Mouse (Mus musculus) lung, postnatal 0 days (tissue): ENCODE measurements around the gene Pde4d. TPM values are rescaled to one million over a fixed set of nuclear protein-coding genes. Genes with fewer than 3 reads are reported as not detected.
A peak's percentile ranks its signal among the peaks of the same experiment; 100 is the strongest.

Experiments used
- ATAC-seq: fragments of 200-750 bp; cut with Nextera tagmentation; 2 replicates; pipeline ENCODE4 v1.8.0; 2017; ENCODE audit warnings: moderate library complexity
- DNase-seq: peaks from one replicate; pipeline ENCODE4 v3.0.0-alpha.2; 2016; ENCODE audit warnings: low spot score
- H3K27ac ChIP-seq: fragments of 300-500 bp; sonication (generic); 2 replicates; pipeline ENCODE4 v1.5.1; 2014; ENCODE audit warnings: antibody characterized with exemption, mild to moderate bottlenecking, low read length, mixed read lengths
- H3K27me3 ChIP-seq: fragments of 300-500 bp; sonication (generic); replicated peaks from 2 replicates; pipeline ENCODE4 v1.6.1; 2014; ENCODE audit warnings: low read length, mixed read lengths; ENCODE audit not compliant: insufficient read depth
- H3K36me3 ChIP-seq: fragments of 300-500 bp; sonication (generic); 2 replicates; pipeline ENCODE4 v1.6.1; 2014; ENCODE audit warnings: low read length, mixed read lengths; ENCODE audit not compliant: insufficient read depth
- H3K4me1 ChIP-seq: fragments of 300-500 bp; sonication (generic); 2 replicates; pipeline ENCODE4 v1.6.1; 2014; ENCODE audit warnings: antibody characterized with exemption, low read depth, low read length, mixed read lengths; ENCODE audit not compliant: insufficient read depth
- H3K4me2 ChIP-seq: fragments of 300-500 bp; sonication (generic); replicated peaks from 2 replicates; pipeline ENCODE4 v1.6.1; 2014; ENCODE audit warnings: low read depth, mild to moderate bottlenecking, low read length, moderate library complexity, mixed read lengths
- H3K4me3 ChIP-seq: fragments of 300-500 bp; sonication (generic); 2 replicates; pipeline ENCODE4 v1.5.1; 2014; ENCODE audit warnings: low read depth, low read length
- H3K9ac ChIP-seq: fragments of 300-500 bp; sonication (generic); replicated peaks from 2 replicates; pipeline ENCODE4 v1.6.1; 2014; ENCODE audit warnings: low read depth, mild to moderate bottlenecking
- H3K9me3 ChIP-seq: fragments of 300-500 bp; sonication (generic); 2 replicates; pipeline ENCODE4 v1.6.1; 2016; ENCODE audit warnings: low read length, mixed read lengths
- CTCF ChIP-seq: IDR thresholded peaks from 2 replicates; pipeline ENCODE4 v1.5.1; 2016; ENCODE audit warnings: antibody characterized with exemption, mild to moderate bottlenecking
- EP300 ChIP-seq: IDR thresholded peaks from 2 replicates; pipeline ENCODE4 v1.6.1; 2016; ENCODE audit warnings: antibody characterized with exemption, mild to moderate bottlenecking, control low read depth
- WGBS: fragments of 180-500 bp; shearing (Covaris S2); extraction: QIAGEN DNeasy Blood & Tissue Kit; methylation state at CpG from one replicate; pipeline ENCODE4 v1.1.7; 2014; 5-methylcytosine and 5-hydroxymethylcytosine counted together
- polyA plus RNA-seq: library from polyadenylated mRNA; unstranded; fragments of >200 nt; fragmentation: Nextera tagmentation; extraction: Ambion mirVana; gene quantifications from 2 replicates; pipeline ENCODE4 v1.2.1, GENCODE M21; 2015

Pde4d gene
- polyA plus RNA-seq, 1 experiment from 2014 or later: 19.7 TPM

- no peak for DNase-seq
- Histone ChIP-seq H3K4me1 (no peaks in the 10 kb centered on the region), H3K36me3 (no peaks in the 10 kb centered on the region), H3K27me3 (no peaks in the 10 kb centered on the region), H3K9me3 (no peaks in the 10 kb centered on the region), H3K4me2 (no peak overlapping the region), H3K27ac (no peak overlapping the region), H3K4me3 (no peak overlapping the region), H3K9ac (no peak overlapping the region)
- TF ChIP-seq EP300 (no peak), CTCF (no peak)
- no peak for ATAC-seq
Measured at GRCm38 (mm10) chr13:109263833-109264232, 814.1 kb downstream of the Pde4d start.

GRCm38 (mm10) chr13:109268253-109268652 lies 818.5 kb downstream of the Pde4d start:
- no peak for ATAC-seq
- no peak overlapping the region for H3K4me3 ChIP-seq
- no peaks in the 10 kb centered on the region for H3K4me1 ChIP-seq
- H3K27ac ChIP-seq: no peak overlapping the region
- no peak for TF ChIP-seq CTCF
- no peaks in the 10 kb centered on the region for H3K27me3 ChIP-seq
- no peak for DNase-seq
- H3K9me3 ChIP-seq: no peaks in the 10 kb centered on the region
- 63% methylated on average over 3 of the region's 3 CpGs for WGBS
- H3K9ac ChIP-seq: no peak overlapping the region
- H3K36me3 ChIP-seq: no peaks in the 10 kb centered on the region
- no peak overlapping the region for H3K4me2 ChIP-seq

GRCm38 (mm10) chr13:109268659-109269322 lies 819.0 kb downstream of the Pde4d start:
- H3K4me2 ChIP-seq: no peak overlapping the region
- 89% methylated on average over 4 of the region's 4 CpGs for WGBS
- H3K36me3 ChIP-seq: no peaks in the 10 kb centered on the region
- no peak for DNase-seq
- H3K9me3 ChIP-seq: no peaks in the 10 kb centered on the region
- no peak overlapping the region for H3K27ac ChIP-seq
- no peak for ATAC-seq
- no peak overlapping the region for H3K4me3 ChIP-seq
- H3K4me1 ChIP-seq: no peaks in the 10 kb centered on the region
- H3K9ac ChIP-seq: no peak overlapping the region
- TF ChIP-seq CTCF: no peak
- no peak for TF ChIP-seq EP300
- no peaks in the 10 kb centered on the region for H3K27me3 ChIP-seq

- 93% methylated on average over 10 of the region's 10 CpGs for WGBS
- H3K9me3 ChIP-seq: no peaks in the 10 kb centered on the region
- peaks cover 5% of the 10 kb centered on the region; the same call in 1 of the 2 replicates for H3K4me1 ChIP-seq
- ATAC-seq (no peak), DNase-seq (no peak)
- H3K4me2 ChIP-seq: no peak overlapping the region
- H3K27ac ChIP-seq: no peak overlapping the region
- no peak overlapping the region for H3K4me3 ChIP-seq
- H3K36me3 ChIP-seq: 0 out of 2 replicates have a peak, but pooled peaks cover 6% of the 10 kb centered on the region
- H3K27me3 ChIP-seq: no peaks in the 10 kb centered on the region
- no peak for TF ChIP-seq EP300
- TF ChIP-seq CTCF: no peak
- H3K9ac ChIP-seq: no peak overlapping the region
Measured at GRCm38 (mm10) chr13:109274869-109275268, 825.1 kb downstream of the Pde4d start.

DNA sequence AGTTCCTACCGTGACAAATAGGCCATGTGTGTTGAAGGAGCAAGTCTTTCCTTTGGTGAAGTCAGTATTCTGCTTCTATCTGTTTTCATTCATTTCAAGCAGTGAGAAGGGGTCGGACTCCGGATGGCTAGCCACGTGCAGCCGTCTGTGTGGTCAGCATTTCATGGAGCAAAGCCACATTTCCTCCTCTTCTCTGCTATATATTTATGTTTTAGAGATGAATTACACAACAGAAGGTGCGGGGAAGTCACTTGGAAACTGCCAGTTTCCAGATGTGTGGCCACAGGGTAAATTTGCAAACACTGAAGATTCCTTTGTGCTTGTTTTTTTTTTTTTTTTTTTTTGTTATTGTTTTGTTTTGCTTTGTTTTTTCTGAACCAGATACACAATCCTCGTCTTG lies 828.0 kb downstream of the Pde4d start:
- 0 out of 2 replicates have a peak, but pooled peaks cover 6% of the 10 kb centered on the region for H3K36me3 ChIP-seq
- no peak for ATAC-seq
- 35% methylated on average over 7 of the region's 7 CpGs for WGBS

DNA sequence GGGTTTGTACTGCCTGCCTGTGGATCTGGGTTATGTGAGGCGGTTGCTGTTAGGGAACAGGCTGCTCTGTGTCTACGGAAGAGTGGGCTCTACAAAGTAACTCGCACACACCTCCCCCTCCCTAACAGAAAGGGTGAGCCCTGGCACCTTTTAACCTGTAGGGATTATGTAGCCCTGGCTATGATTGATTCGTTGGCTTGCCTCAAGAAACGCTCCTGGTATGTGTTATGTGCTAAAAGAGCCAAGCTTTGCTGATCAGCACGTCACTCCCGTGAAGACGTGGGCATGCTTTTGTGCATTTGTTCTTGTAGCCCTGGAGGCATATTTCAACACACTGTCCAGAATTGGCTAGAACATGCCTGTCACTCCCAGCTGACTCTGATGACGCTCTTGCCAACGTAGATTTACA lies 828.8 kb downstream of the Pde4d start:
- no peak overlapping the region for H3K4me3 ChIP-seq
- DNase-seq: peak; percentile 81
- no peaks in the 10 kb centered on the region for H3K27me3 ChIP-seq
- no peak overlapping the region; the same call in 1 of the 2 replicates for H3K27ac ChIP-seq
- H3K9me3 ChIP-seq: no peaks in the 10 kb centered on the region
- TF ChIP-seq EP300 (peak; percentile 72; the same call in 1 of the 2 replicates), CTCF (no peak)
- H3K9ac ChIP-seq: no peak overlapping the region
- H3K4me1 ChIP-seq: peaks cover 5% of the 10 kb centered on the region; the same call in 1 of the 2 replicates
- 41% methylated on average over 10 of the region's 10 CpGs for WGBS
- peak overlapping the region; percentile 35 for H3K4me2 ChIP-seq
- H3K36me3 ChIP-seq: 0 out of 2 replicates have a peak, but pooled peaks cover 6% of the 10 kb centered on the region
- peak; percentile 81 for ATAC-seq

More for the DNA sequence above, 828.0 kb downstream of the Pde4d start:
- TF ChIP-seq EP300 (no peak), CTCF (no peak)
- peak; percentile 46 for DNase-seq
- Histone ChIP-seq H3K9me3 (no peaks in the 10 kb centered on the region), H3K4me2 (no peak overlapping the region), H3K27me3 (no peaks in the 10 kb centered on the region), H3K27ac (no peak overlapping the region), H3K4me1 (peaks cover 5% of the 10 kb centered on the region; the same call in 1 of the 2 replicates), H3K4me3 (no peak overlapping the region), H3K9ac (no peak overlapping the region)
